ENCODE assay signal across 21 mouse cellular contexts in the genomic region with DNA sequence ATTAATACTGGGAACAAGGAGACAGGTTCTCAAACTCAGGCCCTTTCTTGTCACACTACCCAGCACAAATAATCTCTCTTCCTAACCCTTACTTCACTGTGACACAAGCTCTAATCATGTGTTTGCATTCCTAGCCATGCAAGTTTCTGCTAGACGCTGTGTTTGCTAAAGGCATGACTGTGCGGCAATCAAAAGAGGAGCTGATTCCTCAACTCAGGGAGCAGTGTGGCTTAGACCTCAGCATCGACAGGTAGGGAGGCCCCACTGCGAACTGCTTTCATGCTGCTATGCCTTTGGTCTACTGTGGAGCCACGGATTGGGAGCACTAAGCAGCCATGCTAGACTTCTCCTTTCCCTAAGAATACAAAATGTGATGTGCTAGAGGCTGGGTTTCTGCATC.
"Had no signal": no experiment of that assay in that cellular context is flagged by ENCODE, and none has a peak within 500 bp of the region (broad histone marks: within the 10 kb centered on the region; RNA-seq: fewer than 3 reads in every experiment).

No protein-coding gene starts in this region.

- H3K4me1 ChIP-seq: kidney, embryonic 15.5 days; limb, embryonic 12.5 days; limb, embryonic 15.5 days had no signal

- H3K9me3 ChIP-seq: kidney, embryonic 15.5 days; limb, embryonic 12.5 days; limb, embryonic 15.5 days had no signal

- DNase-seq: kidney, adult 11 months; kidney, adult 8-10 months; kidney, postnatal 10 days; kidney, postnatal 36 days; layer of hippocampus, postnatal 36 days; left cerebral cortex, postnatal 4 days; liver, postnatal 0 days; lung, embryonic 14.5 days; lung, postnatal 36 days; midbrain, embryonic 14.5 days; thymus, postnatal 4 days had no signal

- H3K27ac ChIP-seq: hindbrain, postnatal 0 days; kidney, embryonic 15.5 days; left cerebral cortex, adult 2 months; limb, embryonic 12.5 days; limb, embryonic 15.5 days; liver, embryonic 14.5 days had no signal

- H3K27me3 ChIP-seq: kidney, embryonic 15.5 days; limb, embryonic 12.5 days; limb, embryonic 15.5 days had no signal

- H3K9ac ChIP-seq: kidney, embryonic 15.5 days; limb, embryonic 12.5 days; limb, embryonic 15.5 days; liver, embryonic 14.5 days; liver, postnatal 0 days; lung, embryonic 14.5 days had no signal

- H3K4me2 ChIP-seq: kidney, embryonic 15.5 days; limb, embryonic 12.5 days; limb, embryonic 15.5 days; liver, embryonic 11.5 days; lung, embryonic 14.5 days; midbrain, embryonic 11.5 days had no signal

- H3K4me3 ChIP-seq: kidney, embryonic 15.5 days; left cerebral cortex, adult 2 months; limb, embryonic 12.5 days; limb, embryonic 15.5 days had no signal

- ATAC-seq: hindbrain, postnatal 0 days; inflammation-experienced regulatory T-cells, adult 6 months; lung, postnatal 0 days had no signal
